Mouse (Mus musculus) spleen, adult 2 months (tissue): Measurements from ENCODE around the gene Denr.

ENCODE experiments used
- CTCF ChIP-seq: fragments of 200-500 bp; IDR thresholded peaks from 2 replicates; pipeline ENCODE4 v1.5.1; 2011; ENCODE audit warnings: mild to moderate bottlenecking, inconsistent platforms; ENCODE audit not compliant: insufficient read depth, insufficient read length, insufficient replicate concordance; ENCODE audit errors: extremely low read depth
- POLR2A ChIP-seq: fragments of 200-500 bp; IDR thresholded peaks from 2 replicates; pipeline ENCODE4 v1.6.1; 2011; ENCODE audit warnings: low read depth, low read length, inconsistent platforms

DNA sequence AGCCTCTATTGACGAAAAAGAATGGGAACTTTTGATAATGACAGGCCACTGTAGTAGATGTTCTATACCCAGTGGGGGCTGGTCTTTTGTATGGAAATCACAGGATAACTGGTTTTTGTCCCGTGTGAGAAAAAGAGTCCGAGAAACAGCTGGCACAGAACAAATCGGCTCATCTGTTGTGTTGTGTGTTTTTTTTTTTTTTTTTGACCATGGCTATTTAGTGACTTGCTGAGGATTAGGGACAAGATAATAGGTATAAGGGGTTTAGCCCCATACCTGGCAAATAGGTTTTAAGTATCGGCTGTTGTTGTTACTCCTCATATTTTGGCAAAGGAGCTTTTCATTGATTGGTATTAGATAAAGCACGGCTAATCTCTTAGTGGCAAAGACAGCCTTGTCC, 65.5 kb downstream of the Denr start:
- TF ChIP-seq CTCF (no peak), POLR2A (no peak)
